Mouse (Mus musculus): ENCODE data around the gene Ap4b1. TPM values are rescaled to one million over a fixed set of nuclear protein-coding genes. Genes with fewer than 3 reads are reported as not detected.

Gene Ap4b1
- 32.3 TPM for polyA plus RNA-seq (2014; fragmentation: Illumina TruSeq; extraction: RNeasy Lipid Tissue Mini Kit (QIAGEN cat#74804); ENCODE audit: low read depth, low replicate concordance)

GRCm38 (mm10) chr3:103808891-103809798 is at the start of gene Ap4b1, which contains the start of the genes Dclre1b and Gm43064:
Gene Ap4b1 (plus strand): TSS chr3:103809520.
Gene Dclre1b (minus strand): TSS chr3:103809444.
Gene Gm43064 (plus strand): TSS chr3:103809573.

GRCm38 (mm10) chr3:103791230-103792110 is 17.9 kb upstream of the Ap4b1 start, which contains the start of gene Hipk1:
Gene Hipk1 (minus strand): TSS chr3:103791563.

GRCm38 (mm10) chr3:103832426-103832825 is 23.1 kb downstream of the Ap4b1 start, which contains the start of gene Bcl2l15:
Gene Bcl2l15 (plus strand): TSS chr3:103832601.

GRCm38 (mm10) chr3:103858881-103859801 is 49.8 kb downstream of the Ap4b1 start, which contains the start of gene Ptpn22:
Gene Ptpn22 (plus strand): TSS chr3:103859795.

Other genes starting within 250 kb of the Ap4b1 start
- not detected for gene Syt6, start 234.3 kb upstream of the Ap4b1 start, polyA plus RNA-seq (2014; fragmentation: Illumina TruSeq; extraction: RNeasy Lipid Tissue Mini Kit (QIAGEN cat#74804); ENCODE audit: low read depth, low replicate concordance)
- not detected for gene Atg4a-ps, start 163.5 kb upstream of the Ap4b1 start, polyA plus RNA-seq (2014; fragmentation: Illumina TruSeq; extraction: RNeasy Lipid Tissue Mini Kit (QIAGEN cat#74804); ENCODE audit: low read depth, low replicate concordance)
- 4.2 TPM for gene Olfml3, start 71.5 kb upstream of the Ap4b1 start, polyA plus RNA-seq (2014; fragmentation: Illumina TruSeq; extraction: RNeasy Lipid Tissue Mini Kit (QIAGEN cat#74804); ENCODE audit: low read depth, low replicate concordance)
- gene Gm10964, start 70.2 kb upstream of the Ap4b1 start, polyA plus RNA-seq (2014; fragmentation: Illumina TruSeq; extraction: RNeasy Lipid Tissue Mini Kit (QIAGEN cat#74804); ENCODE audit: low read depth, low replicate concordance), result not detected
- gene Hipk1, start 18.0 kb upstream of the Ap4b1 start, polyA plus RNA-seq (2014; fragmentation: Illumina TruSeq; extraction: RNeasy Lipid Tissue Mini Kit (QIAGEN cat#74804); ENCODE audit: low read depth, low replicate concordance), result 152 TPM
- gene Dclre1b, start 76 bp upstream of the Ap4b1 start, polyA plus RNA-seq (2014; fragmentation: Illumina TruSeq; extraction: RNeasy Lipid Tissue Mini Kit (QIAGEN cat#74804); ENCODE audit: low read depth, low replicate concordance), result 4.9 TPM
- gene Gm43064, start 53 bp downstream of the Ap4b1 start, polyA plus RNA-seq (2014; fragmentation: Illumina TruSeq; extraction: RNeasy Lipid Tissue Mini Kit (QIAGEN cat#74804); ENCODE audit: low read depth, low replicate concordance), result 0.41 TPM
- 1.9 TPM for gene Bcl2l15, start 23.1 kb downstream of the Ap4b1 start, polyA plus RNA-seq (2014; fragmentation: Illumina TruSeq; extraction: RNeasy Lipid Tissue Mini Kit (QIAGEN cat#74804); ENCODE audit: low read depth, low replicate concordance)
- 5.0 TPM for gene Ptpn22, start 50.3 kb downstream of the Ap4b1 start, polyA plus RNA-seq (2014; fragmentation: Illumina TruSeq; extraction: RNeasy Lipid Tissue Mini Kit (QIAGEN cat#74804); ENCODE audit: low read depth, low replicate concordance)
- gene Rsbn1, start 104.6 kb downstream of the Ap4b1 start, polyA plus RNA-seq (2014; fragmentation: Illumina TruSeq; extraction: RNeasy Lipid Tissue Mini Kit (QIAGEN cat#74804); ENCODE audit: low read depth, low replicate concordance), result 111 TPM
- 127 TPM for gene Phtf1, start 158.6 kb downstream of the Ap4b1 start, polyA plus RNA-seq (2014; fragmentation: Illumina TruSeq; extraction: RNeasy Lipid Tissue Mini Kit (QIAGEN cat#74804); ENCODE audit: low read depth, low replicate concordance)